Mouse (Mus musculus) NIH3T3 (cell line): Measurements from ENCODE around the gene Tbc1d15.

ENCODE experiments used
- DNase-seq: peaks from one replicate; pipeline ENCODE4 v3.0.0-alpha.2; 2012; ENCODE audit warnings: low read depth

The Tbc1d15 gene

DNA sequence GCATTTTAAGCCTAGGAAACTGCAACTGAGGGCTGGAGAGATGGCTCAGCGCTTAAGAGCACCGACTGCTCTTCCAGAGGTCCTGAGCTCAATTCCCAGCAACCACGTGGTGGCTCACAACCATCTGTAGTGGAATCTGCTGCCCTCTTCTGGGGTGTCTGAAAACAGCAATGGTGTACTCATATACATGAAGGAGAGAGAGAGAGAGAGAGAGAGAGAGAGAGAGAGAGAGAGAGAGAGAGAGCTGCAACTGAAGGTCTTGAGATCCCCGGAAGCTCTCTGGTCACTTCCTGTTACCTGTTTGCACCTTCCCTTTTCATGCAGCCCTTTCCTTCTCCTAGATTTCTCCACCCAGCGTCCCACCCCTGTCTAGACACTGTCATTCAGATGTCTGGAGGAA lies 91.0 kb downstream of the Tbc1d15 start:
- DNase-seq = no peak
